Mouse (Mus musculus) small intestine, adult 2 months (tissue): Measurements from ENCODE around the gene Spata2.

Experiments used
- CTCF ChIP-seq: fragments of 200-500 bp; IDR thresholded peaks from 2 replicates; pipeline ENCODE4 v1.5.1; 2012; ENCODE audit warnings: low read depth, mild to moderate bottlenecking, control low read depth, inconsistent platforms, low read length, moderate library complexity, mixed read lengths; ENCODE audit not compliant: insufficient replicate concordance, insufficient read length; ENCODE audit errors: extremely low read depth
- POLR2A ChIP-seq: fragments of 200-500 bp; IDR thresholded peaks from 2 replicates; pipeline ENCODE4 v1.6.1; 2012; ENCODE audit warnings: low read depth, mild to moderate bottlenecking, control low read depth, inconsistent platforms, low read length, moderate library complexity

GRCm38 (mm10) chr2:167540477-167541110 is 47.9 kb upstream of the Spata2 start:
- TF ChIP-seq CTCF (no peak), POLR2A (no peak)
